Mouse (Mus musculus): Measurements from ENCODE around the gene Ucp1.
"Not testable (repeated sequence)": the region's sequence is repeated elsewhere in the genome, so short reads cannot be mapped to it uniquely, and the experiment has no call there.

The Ucp1 gene

DNA sequence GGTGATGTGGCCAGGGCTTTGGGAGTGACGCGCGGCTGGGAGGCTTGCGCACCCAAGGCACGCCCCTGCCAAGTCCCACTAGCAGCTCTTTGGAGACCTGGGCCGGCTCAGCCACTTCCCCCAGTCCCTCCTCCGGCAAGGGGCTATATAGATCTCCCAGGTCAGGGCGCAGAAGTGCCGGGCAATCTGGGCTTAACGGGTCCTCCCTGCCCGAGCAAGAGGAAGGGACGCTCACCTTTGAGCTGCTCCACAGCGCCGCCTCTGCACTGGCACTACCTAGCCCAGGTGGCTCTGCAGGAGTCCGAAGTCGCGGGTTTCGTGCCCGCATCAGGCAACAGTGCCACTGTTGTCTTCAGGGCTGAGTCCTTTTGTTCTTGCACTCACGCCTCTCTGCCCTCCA is at the start of gene Ucp1:
Ucp1 (plus strand) TSS at position 177 of the 400 bp plus-strand sequence.
- DNase-seq (ENCODE audit: low read depth): no peak

DNA sequence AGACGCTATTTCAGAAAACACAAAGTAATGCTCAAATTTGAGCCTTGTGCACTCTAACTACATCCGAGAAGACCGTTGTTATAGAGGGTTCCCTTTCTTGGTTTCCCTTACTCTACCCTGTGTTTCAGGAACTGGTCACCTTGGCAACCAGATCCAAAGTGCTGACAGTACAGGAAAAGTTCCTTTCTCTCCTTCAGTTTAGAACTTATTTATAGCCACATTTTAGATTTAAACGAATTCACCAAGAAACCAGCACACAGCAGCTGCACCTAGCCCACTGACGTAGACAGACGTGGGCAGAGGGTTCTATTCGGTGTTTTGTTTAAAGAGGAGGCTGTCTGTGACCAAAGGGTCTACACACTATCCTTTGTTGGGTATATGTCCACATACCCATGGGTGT is 46.0 kb upstream of the Ucp1 start:
- no peak for DNase-seq (ENCODE audit: low read depth)

DNA sequence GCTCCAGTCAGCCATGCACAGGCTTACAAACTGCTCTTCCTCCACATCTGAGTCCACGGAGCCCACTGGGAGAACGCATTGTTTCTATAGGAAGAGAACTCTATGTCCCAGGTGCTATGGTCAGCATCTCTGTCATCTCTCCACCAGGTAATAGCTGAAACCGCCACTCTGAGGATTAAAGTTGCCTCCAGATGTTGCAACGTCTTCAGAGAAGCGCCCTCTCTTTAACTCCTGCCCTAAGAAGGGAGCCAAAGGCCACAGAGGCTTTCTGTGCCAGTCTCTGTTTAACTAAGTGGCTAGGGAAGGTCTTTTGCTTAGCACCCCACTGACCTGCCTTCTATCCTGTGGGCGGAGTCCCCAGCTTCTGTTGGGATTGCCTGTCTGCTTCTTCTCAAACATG is 39.3 kb upstream of the Ucp1 start:
- DNase-seq (ENCODE audit: low read depth): no peak

DNA sequence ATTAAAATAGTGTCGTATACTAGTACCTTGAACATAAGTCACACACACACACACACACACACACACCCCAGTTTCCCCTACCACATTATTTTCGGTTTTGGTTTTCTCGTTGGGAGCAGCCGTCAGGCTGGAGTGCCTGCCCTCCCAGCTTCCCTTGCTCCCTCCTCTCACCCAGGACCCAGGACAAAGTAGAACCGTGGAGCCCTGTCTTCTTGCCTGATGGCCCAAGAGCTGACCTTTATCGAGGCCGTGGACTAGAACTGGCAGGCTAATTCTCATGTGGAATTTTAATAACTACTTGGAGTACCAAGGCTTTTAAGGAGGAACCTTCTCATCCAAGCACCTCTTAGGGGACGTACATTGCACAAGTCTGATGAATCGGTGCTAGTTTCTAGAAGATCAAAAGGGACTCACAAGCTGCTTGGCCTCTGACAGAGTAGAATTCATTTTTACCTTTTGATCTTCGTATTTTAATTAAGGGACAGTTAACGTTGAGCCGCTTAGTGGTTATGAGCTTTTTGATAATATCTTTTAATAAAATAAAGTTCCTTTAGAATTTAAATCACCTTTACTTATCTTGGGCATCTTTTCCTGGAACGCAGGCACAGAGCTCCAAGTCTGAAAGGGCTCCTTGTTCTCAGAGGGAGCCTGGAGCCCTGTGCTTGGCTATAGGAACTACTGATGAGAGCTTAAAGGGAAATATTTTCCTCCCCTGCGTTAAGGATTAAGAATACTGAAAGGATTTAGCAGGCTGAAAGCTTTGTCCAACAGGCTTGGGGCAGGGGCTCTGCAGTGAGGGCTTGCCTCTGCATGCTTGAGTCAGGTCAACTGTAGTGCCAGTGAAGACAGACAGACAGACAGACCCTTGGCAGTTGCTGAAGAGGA is 38.5 kb upstream of the Ucp1 start:
- no peak for DNase-seq (ENCODE audit: low read depth)

DNA sequence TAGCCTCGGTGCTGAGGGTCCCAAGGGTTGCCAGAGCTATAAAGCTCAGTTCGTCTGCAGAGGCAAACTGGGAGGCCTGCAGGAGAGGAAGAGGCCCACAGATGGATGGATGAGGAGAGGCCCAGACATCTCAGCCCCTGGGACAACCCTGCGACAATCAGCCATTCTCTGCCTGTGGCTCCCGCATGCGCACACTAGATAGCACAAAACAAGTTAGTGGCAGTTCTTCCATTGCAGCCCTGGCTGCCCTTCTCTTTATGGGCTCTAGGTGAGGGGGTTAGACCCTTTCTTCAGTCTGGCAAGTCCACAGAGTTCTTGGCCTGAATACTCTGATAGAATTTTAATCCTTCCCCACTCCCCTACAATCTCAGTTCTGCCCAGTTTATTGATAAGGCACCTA is 37.4 kb upstream of the Ucp1 start:
- DNase-seq (ENCODE audit: low read depth): no peak

DNA sequence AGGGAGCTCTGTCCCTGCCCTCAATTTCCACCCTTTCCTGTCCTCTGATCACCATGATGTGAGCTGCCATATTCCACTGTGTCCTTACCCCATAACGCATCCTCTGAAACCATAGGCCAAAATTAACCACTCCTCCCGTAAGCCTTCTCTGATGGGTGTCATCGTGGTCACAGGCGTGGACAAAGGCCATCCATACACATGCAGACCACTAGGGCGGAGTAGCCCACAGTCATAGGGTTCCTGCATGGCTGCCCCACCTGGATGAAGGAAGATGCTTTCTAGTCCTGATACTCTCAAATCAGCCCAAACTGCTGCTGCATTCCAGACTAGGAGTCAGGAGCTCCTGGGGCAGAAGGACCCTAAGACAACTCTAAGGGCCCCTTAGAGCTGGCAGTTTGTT is 32.5 kb upstream of the Ucp1 start:
- DNase-seq (ENCODE audit: low read depth): no peak

DNA sequence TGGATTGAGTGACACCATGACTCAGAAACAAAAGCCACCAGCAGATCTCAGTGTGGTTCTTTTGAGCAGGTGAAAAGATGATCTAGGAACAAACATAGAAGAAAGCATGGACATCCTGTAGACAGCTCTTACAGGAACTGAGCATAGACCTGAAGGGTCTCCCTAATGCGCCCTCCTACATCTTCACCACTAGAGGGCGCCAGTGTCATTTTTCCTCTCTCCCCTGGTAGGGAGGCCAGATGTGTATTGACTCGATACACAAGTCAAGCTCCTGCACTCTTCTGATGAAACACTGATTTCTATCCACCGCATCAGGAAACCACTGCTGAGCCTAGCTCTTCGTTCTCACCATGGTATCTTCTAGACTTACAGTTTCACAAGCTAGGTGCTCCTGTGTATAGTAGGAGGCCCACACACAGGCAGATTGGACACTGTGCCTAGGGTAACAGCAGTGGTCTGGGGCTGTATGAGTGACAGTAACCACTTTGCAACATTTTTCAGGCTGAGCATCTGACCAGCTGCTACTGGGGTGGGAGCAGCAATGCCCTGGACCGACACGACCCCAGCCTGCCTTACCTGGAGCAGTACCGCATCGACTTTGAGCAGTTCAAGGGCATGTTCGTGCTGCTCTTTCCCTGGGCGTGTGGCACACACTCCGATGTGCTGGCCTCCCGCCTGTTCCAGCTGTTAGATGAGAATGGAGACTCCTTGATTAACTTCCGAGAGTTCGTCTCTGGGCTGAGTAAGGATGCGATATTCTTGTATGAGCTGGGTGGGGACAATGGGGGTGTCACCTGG is 29.5 kb upstream of the Ucp1 start:
- peak; percentile 13 for DNase-seq (ENCODE audit: low read depth)

DNA sequence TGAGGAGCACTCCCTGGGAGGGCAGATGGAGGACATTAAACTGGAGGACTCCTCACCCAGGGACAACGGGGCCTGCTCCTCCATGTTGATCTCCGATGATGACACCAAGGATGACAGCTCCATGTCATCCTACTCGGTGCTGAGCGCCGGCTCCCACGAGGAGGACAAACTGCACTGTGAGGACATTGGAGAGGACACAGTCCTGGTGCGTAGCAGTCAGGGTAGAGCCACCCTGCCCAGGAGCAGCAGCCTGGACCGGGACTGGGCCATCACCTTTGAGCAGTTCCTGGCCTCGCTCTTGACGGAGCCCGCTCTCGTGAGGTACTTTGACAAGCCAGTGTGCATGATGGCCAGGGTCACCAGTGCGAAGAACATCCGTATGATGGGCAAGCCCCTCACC is 19.0 kb upstream of the Ucp1 start:
- DNase-seq (ENCODE audit: low read depth): no peak

DNA sequence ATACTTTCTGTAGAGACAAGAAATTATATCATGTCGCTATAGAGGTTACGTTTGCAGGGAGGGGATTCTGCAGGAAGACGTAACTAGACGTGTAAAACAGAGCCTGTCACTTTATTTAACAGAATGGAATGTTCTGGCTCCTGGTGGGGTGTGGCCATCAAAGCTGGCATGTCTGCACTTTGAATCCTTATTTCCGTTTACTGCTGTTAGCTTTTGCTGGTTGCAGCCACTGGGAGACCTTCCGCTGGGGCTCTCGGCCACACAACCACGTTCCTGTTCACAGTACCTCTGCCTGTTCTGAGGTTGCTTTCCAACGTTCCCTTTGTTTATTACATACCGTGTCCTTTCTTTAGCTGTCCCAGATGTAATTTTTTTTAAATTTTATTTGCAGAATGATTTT is 17.7 kb upstream of the Ucp1 start:
- DNase-seq (ENCODE audit: low read depth): no peak

DNA sequence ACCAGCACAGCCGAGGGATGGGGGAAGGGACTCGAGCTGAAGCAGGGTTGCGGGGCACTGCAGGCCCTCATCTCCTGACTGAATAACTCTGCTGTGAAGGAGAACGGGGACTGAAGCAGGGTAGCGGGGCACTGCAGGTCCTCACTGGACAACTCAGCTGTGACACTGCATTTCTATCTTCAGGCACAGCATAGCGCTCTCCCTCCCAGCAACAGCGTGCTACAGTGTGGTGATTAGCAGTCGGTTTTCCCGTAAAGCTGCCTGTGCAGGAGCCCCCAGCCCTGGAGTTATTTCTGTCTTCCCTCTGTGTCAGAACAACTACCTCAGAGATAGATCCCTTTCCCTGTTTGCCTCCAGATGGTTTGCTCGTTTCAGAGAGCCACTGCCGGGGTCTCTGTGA is 15.7 kb upstream of the Ucp1 start:
- DNase-seq (ENCODE audit: low read depth): no peak

DNA sequence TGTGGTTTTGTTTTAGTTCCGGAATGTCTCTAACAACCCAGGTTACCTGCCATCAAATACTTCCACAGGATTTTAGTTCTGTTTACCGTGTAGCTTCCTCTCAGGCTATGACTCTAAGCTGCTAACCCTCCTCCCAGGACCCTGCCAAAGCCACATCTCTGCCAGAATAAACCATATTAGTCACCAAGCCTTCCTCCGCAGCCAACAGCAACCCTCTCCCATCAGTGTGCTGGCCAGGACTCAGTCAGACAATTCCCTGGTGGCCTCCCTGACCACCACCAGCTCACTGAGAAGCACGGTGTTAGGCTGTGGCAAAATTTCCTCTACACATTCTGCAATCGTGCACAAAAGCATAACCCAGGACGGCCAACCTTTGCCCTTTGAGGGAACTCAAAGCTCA is 11.7 kb upstream of the Ucp1 start:
- DNase-seq (ENCODE audit: low read depth): peak; percentile 79

DNA sequence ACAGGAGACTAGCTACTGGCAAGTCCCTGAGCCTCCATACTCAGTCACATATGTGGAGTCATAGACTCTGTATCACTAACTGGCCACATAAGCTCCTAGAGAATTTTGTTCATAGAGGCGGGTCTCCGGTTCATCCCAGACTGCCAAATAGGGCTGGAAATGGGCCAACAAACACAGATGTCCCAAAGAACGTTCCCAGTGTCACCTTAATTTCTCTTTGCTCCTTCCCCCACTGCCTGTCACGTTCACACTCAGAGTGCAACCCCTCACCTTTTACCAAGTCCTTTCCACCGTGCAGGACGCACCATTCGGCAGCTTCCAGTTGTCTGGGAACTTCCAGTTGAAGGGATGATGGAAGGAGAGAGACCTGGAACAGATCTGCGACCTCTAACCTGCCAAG is 4.8 kb upstream of the Ucp1 start:
- DNase-seq (ENCODE audit: low read depth): no peak

DNA sequence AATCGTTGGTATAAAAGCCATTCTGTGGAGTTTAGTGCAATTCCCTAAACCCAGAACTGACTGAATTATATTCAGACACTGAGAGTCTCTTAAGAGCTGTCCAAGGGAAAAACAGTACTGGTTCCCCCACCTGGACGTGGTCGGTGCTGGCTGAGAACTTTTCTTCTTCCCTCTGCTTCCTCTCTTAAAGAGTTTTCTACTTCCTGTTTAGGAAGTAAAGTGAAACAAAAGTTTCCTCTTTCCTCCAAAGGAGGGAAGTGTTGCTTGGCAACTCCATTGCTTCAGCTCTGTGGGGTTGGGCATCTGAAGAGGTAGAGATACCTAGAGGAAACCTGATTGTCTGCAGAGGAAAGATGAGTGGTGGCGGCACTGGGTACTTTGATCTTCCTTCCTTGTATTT is 7.2 kb downstream of the Ucp1 start:
- no peak for DNase-seq (ENCODE audit: low read depth)

DNA sequence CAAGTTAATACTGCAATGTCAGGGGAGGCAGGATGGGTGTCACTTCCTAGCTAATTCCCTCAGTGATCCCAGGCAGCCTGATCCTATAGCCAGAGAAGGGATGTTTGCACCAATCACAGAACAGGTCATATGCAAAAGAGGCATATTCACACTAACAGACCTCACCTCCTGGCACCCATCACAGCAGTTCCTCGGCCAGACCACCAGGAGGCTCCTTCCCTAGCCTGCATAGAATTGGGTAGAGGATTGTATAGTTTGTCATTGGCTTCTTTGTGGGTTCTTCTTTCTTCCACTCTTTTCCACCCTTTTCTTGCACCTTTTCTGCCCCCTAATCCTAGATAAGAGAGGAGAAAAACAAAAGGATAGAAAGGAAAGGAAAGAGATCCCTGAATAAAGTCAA is 10.0 kb downstream of the Ucp1 start:
- no peak for DNase-seq (ENCODE audit: low read depth)

DNA sequence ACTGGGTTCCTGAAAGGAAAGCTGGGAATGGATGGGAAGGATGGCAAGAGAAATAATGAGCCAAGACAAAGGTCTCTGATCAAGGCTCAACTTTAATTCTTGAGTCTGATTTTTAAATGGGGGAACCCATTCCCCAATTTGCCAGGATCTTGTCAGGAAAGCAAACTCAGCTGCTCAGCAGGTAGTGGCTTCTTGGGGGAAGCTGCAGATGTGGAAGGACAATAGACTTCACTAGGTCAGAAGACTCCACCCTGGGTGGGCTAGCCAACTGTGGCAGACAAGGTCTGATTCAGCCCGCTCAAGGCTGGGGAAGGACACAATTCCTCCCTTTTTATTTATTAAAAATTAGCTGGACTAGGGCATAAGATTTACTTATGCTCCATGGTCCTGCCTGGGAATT is 14.8 kb downstream of the Ucp1 start:
- no peak for DNase-seq (ENCODE audit: low read depth)

DNA sequence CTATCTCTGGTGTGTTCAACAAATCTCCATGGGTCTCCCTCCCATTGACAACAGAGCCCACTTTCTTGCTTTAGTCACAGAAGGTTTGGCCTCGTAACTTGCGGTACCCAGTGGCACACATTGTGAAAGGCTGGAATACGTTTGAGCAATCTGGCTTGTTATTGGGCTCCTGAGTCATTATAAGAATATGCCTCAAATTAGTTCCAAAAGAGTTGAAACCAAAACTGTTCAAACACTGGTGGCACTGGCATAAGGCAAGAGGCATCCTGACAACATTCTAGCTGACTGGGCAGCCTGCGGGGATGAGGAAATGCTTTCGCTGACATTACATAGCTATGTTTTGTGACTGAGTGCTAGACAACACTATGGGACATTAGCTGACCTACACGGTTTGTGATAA is 19.7 kb downstream of the Ucp1 start:
- DNase-seq (ENCODE audit: low read depth): no peak

DNA sequence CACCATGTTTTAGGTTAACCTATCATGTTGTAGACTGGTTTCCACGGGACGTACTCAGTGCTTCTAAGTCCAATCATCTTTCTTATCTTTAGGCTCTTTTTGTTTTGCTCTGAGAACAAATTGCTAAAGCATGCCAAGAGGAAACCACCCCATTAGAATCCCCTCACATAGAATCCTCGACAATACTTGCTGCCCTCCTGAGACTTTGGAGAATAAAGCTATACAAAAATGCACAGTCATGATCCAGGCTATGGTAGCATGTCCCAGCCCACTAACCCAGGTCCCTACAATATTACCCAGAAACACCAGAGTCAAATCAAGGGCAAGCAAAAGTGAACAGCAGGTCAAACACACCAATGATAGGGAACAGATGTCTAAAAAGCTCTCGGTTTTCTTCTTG is 24.9 kb downstream of the Ucp1 start:
- not testable (repeated sequence) for DNase-seq (ENCODE audit: low read depth)

DNA sequence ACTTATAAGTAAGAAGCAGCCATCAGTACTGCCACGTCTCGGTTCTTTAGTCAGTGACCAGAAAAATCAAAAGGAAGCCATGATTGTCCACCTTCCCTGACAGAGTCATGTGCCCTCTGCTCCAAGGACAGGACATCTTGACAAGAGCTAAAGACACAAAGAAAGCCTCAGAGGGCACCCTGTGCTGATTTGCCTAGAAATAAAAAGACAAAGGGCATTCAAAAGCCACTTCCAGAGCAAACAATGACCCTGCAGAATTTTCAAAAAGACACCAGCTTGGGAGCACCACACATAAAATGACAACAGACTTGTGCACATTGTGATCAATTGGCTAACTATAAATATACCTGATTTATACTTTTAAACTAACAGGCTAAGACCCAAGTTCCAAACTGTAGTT is 25.5 kb downstream of the Ucp1 start:
- DNase-seq (ENCODE audit: low read depth): no peak

DNA sequence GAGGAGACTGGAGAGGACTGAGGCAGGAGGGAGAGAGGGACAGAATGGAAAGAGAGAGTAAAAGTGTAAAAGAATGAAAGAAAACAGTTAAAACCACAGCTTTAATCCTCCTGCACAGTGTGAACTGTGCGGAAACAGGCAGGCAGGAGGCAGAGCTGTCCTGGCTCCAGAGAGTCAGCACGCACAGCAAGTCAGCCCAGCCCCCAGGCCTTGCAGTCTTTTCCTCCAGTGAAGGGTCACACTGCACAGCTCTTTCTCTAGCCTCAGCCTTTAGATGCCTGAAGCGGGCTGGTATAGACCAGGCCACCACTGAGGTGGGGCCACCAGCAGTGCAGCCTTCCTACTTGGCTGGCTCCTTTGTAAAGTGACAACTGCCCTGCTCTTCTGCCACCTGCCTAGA is 30.4 kb downstream of the Ucp1 start:
- DNase-seq (ENCODE audit: low read depth): no peak

DNA sequence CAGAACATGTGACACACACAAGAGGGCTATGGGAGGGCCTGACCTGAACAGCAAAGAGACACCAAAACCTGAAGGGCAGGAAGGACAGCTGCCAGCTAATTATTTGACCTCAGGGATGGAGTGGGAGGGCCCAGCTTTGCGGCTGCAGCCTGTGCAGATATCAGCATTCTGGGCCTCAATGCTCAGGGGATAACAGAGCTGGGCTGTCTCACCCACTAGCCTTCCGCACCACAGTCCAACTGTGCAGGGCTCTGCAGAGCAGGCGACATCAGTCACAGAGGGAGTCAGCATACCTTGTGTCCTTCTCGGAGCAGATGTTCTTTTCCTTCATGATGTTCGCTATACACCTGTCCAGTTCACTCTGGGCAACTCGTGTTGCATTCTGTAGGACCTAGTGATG is 32.2 kb downstream of the Ucp1 start:
- no peak for DNase-seq (ENCODE audit: low read depth)

DNA sequence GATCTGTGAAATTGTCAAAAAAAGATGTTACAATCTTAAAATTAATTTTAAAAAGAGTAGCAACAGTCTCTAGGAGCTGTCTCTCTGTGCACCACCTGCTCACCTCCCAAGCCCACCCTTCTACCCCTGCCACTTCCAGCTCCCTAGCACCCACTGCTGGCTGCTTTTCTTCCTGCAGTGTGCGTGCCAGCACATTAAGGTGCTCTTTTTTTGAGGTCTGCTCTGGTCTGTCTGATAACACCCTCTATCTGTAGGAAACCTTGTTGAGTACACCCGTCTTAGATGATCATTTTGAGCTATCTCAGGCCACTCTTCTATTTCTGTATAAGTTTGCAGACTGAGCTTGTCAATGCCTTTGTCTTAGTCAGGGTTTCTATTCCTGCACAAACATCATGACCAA is 32.9 kb downstream of the Ucp1 start:
- no peak for DNase-seq (ENCODE audit: low read depth)

DNA sequence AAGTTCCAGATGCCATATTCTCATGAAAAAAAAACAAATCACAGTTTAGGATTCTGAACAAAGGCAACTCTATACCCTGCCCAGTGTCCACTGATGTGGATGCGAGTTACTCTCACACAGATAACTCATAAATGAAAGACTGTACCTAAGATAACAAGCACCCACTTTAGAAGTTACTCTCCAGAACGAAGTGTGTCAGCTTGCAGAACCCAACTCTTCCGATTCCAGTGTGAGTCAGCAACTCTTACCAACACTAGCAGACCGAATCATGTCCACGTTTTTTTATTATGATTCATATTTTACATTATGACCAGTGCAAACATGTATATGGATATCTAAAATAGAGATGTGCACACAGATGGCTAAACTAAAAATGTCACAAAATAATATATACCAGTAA is 37.7 kb downstream of the Ucp1 start:
- no peak for DNase-seq (ENCODE audit: low read depth)

DNA sequence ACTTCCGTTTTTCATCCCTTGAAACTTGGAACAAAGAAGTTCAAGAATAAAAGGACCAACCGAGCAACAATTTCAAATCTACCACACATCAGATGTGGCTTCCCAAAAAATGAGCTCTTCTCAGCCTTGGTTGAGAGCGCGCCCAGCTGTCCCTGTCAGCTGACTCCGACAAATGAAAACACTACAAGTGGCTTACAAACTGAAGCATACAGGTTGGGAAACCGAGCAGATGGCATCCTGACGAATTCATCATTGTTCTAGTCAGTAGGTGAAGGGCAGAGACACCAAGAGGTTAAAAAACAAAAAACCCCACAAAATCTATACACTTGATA is 41.4 kb downstream of the Ucp1 start:
- no peak for DNase-seq (ENCODE audit: low read depth)

Data from fibroblast of lung, adult 2 months (primary cell).